Mouse (Mus musculus): ENCODE data around the gene Gm20696.
A peak's percentile ranks its signal among the peaks of the same experiment; 100 is the strongest.

Gm20696 gene

GRCm38 (mm10) chr6:99261737-99262130 is 404.9 kb downstream of the Gm20696 start:
- DNase-seq (ENCODE audit: low spot score in 2 of 2): no peak

DNA sequence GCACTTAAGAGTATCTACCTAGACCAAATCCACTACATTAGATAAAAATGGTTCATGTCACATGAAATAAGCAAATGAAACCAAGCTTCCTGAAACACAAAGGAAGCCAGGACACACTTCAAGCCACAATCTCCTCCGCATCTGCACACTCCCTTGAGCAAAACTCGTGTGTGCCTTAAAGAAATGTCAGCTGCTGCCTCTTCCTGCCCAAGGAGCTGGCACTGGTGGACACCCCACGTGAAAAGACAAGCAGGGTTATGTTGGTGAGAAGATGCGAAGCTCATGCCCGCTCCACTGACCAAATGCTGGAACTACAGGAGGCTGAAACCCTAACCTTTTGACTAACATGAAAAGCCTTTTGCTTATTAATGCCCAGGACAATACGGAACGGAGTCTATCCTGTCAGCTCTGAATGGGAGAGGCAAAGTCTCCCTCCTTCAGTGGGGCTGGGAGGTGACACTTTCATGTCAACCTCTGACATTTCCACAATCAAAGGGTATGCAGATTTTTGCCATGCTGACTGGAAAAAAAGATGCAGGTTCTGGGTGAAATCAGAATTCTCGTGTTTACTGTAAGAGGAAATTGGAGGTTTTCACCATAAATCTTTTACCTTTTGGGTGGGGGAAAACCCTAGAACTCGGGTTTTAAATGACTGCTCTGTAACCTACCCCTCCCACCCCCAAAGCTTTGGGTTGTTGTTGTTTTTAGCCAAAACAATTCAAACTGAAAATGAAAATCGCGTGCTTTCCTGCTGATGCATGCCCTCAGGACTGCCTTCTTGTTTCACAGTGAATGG is 405.5 kb downstream of the Gm20696 start:
- no peak for DNase-seq (ENCODE audit: low spot score in 2 of 2)

- no peak for DNase-seq (ENCODE audit: low spot score in 2 of 2)
Measured at GRCm38 (mm10) chr6:99258346-99258745, 408.3 kb downstream of the Gm20696 start.

- no peak for DNase-seq (ENCODE audit: low spot score in 2 of 2)
Measured at GRCm38 (mm10) chr6:99257676-99258075, 408.9 kb downstream of the Gm20696 start.

DNA sequence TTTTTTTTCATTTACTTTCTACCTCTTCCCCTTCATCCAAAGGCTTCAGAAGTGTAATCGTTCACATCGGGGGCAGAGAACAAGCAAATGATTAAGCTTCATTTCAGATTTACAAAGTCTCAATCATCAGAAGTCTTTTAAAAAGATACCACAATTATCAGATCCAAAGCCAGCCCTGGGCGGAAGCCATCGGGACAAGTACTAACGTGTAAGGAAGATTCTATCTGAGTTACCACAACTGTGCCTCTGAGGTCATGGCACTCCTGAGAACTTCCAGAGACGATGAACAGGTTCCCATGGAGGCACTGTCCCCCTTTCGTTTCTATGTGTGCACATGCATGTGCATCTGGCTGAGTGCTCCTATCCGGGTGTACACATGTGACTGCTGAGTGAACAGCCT is 413.3 kb downstream of the Gm20696 start:
- no peak for DNase-seq (ENCODE audit: low spot score in 2 of 2)

DNA sequence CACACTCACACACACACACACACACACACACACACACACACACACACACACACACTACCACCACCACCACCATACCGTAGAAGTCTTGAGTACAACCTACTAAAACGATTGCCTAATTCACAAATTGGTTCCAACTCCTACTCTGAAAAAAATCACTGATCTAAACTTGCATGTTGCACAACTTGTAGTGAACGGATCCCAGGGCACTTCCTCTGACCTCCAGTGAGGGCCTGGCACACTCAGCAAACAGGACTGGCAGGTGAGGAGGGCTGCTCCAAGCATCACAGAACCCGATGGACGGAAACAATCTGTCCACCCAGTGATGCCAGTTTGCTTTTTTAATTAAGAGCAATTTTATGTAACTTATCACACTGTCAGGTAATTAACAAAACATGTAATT is 413.8 kb downstream of the Gm20696 start:
- no peak for DNase-seq (ENCODE audit: low spot score in 2 of 2)

GRCm38 (mm10) chr6:99251924-99252323 is 414.7 kb downstream of the Gm20696 start:
- no peak for DNase-seq (ENCODE audit: low spot score in 2 of 2)

- no peak for DNase-seq (ENCODE audit: low spot score in 2 of 2)
Measured at GRCm38 (mm10) chr6:99251222-99251621, 415.4 kb downstream of the Gm20696 start.

DNA sequence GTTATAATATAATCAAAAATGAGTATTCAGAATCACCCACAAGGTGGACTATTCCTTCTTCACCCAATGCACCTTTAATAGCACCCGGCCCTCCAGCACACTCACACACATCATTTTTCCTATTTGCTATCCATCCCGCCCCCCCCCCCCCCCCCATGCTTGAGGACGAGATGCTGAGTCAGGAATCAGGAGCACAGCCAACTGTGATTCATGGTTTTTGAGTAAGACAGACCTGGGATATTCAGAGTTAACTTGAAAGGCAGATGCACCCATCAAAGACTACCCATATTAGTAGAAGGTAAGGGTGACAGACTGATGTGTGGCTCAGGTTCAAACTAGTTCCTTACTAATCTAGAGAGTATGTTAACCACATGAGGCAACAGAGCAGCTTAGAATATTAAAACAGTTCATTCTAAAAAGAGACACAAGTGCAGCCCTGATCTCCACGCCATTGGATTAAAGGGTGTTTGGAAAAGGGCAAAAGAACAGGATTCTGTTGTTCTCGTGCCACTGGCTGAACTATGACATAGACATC is 417.0 kb downstream of the Gm20696 start:
- DNase-seq (ENCODE audit: low spot score in 2 of 2): no peak

- DNase-seq (ENCODE audit: low spot score in 2 of 2): no peak
Measured at GRCm38 (mm10) chr6:99248396-99248795, 418.2 kb downstream of the Gm20696 start.

GRCm38 (mm10) chr6:99241625-99242395 is 424.8 kb downstream of the Gm20696 start:
- no peak for DNase-seq (ENCODE audit: low spot score in 2 of 2)

GRCm38 (mm10) chr6:99240764-99241163 is 425.8 kb downstream of the Gm20696 start:
- DNase-seq (ENCODE audit: low spot score in 2 of 2): no peak

DNA sequence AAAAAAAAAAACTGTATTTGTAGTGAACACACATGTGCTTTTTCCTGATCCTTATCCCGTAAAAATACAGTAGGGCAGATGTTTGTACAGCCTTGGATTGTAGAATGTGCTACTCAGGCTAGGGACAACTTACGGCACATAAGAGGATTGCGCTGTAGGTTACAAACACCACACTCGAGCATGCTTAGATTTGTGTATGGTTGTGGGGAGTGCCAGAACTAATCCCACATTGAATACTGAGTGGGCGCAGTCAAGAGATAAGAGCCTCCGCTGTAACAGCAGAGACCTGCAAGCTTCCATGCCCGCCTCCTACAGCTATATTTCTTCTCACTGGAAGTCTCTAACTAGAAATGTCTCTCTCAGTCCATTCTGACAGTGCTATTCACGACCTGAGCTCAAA is 431.0 kb downstream of the Gm20696 start:
- DNase-seq (ENCODE audit: low spot score in 2 of 2): peak in 1 of 2 experiments; percentile 9

GRCm38 (mm10) chr6:99233411-99233810 is 433.2 kb downstream of the Gm20696 start:
- no peak for DNase-seq (ENCODE audit: low spot score in 2 of 2)

- DNase-seq (ENCODE audit: low spot score in 2 of 2): no peak
Measured at GRCm38 (mm10) chr6:99228336-99228870, 438.2 kb downstream of the Gm20696 start.

- DNase-seq (ENCODE audit: low spot score in 2 of 2): no peak
Measured at GRCm38 (mm10) chr6:99221147-99221546, 445.4 kb downstream of the Gm20696 start.

GRCm38 (mm10) chr6:99220472-99220871 is 446.1 kb downstream of the Gm20696 start:
- DNase-seq (ENCODE audit: low spot score in 2 of 2): no peak

GRCm38 (mm10) chr6:99217846-99218245 is 448.8 kb downstream of the Gm20696 start:
- DNase-seq (ENCODE audit: low spot score in 2 of 2): no peak

DNA sequence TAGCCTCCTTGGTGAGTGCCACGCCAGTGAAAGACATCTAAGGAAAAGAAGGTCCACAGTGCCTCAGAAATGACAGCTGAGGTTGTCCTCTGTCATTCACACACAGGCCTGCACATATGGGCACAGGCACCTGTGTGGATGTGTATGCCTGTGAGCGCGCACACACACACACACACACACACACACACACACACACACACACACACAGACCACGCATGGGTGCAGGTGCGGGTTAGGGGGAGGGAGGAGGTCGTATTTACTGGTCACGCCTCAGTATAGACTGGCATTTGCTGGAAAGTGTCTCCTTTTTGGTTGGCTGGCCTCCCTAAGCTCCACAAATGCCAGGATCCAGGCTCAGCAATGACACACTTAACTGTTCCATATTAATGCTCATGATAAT is 449.4 kb downstream of the Gm20696 start:
- DNase-seq (ENCODE audit: low spot score in 2 of 2): no peak

- no peak for DNase-seq (ENCODE audit: low spot score in 2 of 2)
Measured at GRCm38 (mm10) chr6:99212461-99212860, 454.1 kb downstream of the Gm20696 start.

DNA sequence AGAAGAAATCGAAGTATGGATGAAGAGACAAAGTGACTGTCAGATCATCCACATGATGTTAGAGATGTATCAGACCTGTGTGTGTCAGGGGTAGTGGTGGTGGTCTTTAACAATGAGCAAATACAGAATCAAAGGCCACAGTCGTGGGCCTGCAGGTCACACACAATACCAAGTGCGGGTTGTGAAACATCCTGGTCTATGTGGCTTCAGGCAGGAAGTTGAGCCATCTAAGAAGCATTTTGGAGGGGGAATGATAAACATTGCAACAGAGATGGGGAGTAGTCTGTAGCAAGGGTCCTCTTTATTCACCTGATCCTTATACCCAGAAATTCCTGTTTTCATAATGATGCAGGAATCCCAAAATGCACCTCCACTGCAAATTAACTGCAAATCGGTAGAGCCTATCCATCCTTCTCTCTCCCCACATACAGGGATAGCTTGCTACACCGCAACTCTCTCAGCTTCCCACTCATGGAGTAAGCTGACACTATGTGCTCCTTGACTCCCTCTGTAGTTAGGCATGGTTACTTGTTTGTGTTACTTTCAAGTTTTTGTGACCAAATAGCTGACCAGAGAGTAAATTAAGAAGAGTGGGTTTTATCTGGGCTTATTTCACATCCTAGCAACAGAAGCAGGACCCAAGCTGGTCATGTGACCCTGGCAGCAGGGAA is 454.8 kb downstream of the Gm20696 start:
- DNase-seq (ENCODE audit: low spot score in 2 of 2): no peak

DNA sequence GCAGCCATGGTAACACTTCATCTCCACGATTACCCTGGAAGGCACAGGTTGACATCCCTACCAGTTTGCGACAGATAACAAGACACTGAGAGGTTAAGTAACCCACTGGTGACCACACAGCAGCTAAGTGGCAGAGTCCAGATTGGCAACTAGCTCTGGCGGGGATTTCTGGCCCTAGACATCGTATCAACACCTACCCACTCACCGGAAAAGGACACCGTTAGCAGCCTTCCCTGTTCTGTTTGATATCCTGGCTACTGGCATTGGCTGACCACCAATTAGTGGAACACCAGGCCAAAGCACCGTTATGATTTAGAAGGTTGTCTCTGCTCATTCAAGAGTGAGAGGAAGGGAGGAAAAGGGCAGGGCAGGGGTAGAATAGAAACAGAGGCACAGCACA is 456.4 kb downstream of the Gm20696 start:
- no peak for DNase-seq (ENCODE audit: low spot score in 2 of 2)

Data from right cerebral cortex, adult 2 months (tissue).